Mouse (Mus musculus): ENCODE results near the gene Zfp354b.

Gene Zfp354b

GRCm38 (mm10) chr11:50886231-50886932 lies 45.1 kb downstream of the Zfp354b start:
- no peak for DNase-seq (ENCODE audit: low spot score in 2 of 2)

- DNase-seq (ENCODE audit: low spot score in 2 of 2): no peak
Observed at GRCm38 (mm10) chr11:50883756-50884155, 47.7 kb downstream of the Zfp354b start.

DNA sequence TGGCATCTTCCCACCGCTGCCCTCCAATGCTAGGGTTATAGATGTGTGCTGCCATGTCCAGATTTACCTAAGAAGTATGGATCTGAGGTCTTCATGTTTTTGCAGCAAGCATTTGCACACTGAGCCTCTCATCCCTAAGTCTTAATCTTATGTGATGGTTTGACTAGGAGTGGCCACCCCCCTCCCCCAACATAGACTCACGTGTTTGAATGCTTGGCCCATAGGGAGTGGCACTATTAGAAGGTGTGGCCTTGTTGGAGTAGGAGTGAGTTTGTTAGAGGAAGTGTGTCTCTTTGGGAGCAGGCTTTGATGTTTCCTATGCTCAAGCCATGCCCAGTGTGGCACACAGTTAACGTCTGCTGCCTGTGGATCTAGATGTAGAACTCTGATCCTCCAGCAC lies 52.8 kb downstream of the Zfp354b start:
- no peak for DNase-seq (ENCODE audit: low spot score in 2 of 2)

Data from natural killer cell, adult 2 months (primary cell).